Mouse (Mus musculus) heart, embryonic 12.5 days (tissue): ENCODE measurements around the gene Tmem168. TPM values are rescaled to one million over a fixed set of nuclear protein-coding genes. Genes with fewer than 3 reads are reported as not detected.

Experiments used
- ATAC-seq: fragments of 200-750 bp; cut with Nextera tagmentation; 2 replicates; pipeline ENCODE4 v1.8.0; 2017; ENCODE audit warnings: moderate TSS enrichment, moderate library complexity; ENCODE audit not compliant: insufficient number of reproducible peaks, low FRiP score
- H3K27ac ChIP-seq: fragments of 300-500 bp; sonication (generic); 2 replicates; pipeline ENCODE4 v1.5.1; 2016; ENCODE audit warnings: mild to moderate bottlenecking, moderate library complexity; ENCODE audit not compliant: poor library complexity, severe bottlenecking
- H3K27me3 ChIP-seq: fragments of 300-500 bp; sonication (generic); replicated peaks from 2 replicates; pipeline ENCODE4 v1.6.1; 2016; ENCODE audit warnings: mild to moderate bottlenecking, moderate library complexity
- H3K36me3 ChIP-seq: fragments of 300-500 bp; sonication (generic); 2 replicates; pipeline ENCODE4 v1.6.1; 2016; ENCODE audit warnings: mild to moderate bottlenecking, moderate library complexity
- H3K4me1 ChIP-seq: fragments of 300-500 bp; sonication (generic); replicated peaks from 2 replicates; pipeline ENCODE4 v1.6.1; 2016; ENCODE audit warnings: mild to moderate bottlenecking
- H3K4me2 ChIP-seq: fragments of 300-500 bp; sonication (generic); 2 replicates; pipeline ENCODE4 v1.6.1; 2016; ENCODE audit warnings: mild to moderate bottlenecking, moderate library complexity
- H3K4me3 ChIP-seq: fragments of 300-500 bp; sonication (generic); 2 replicates; pipeline ENCODE4 v1.5.1; 2016; ENCODE audit warnings: mild to moderate bottlenecking
- H3K9ac ChIP-seq: fragments of 300-500 bp; sonication (generic); 2 replicates; pipeline ENCODE4 v1.6.1; 2016; ENCODE audit warnings: mild to moderate bottlenecking, moderate library complexity
- H3K9me3 ChIP-seq: fragments of 300-500 bp; sonication (generic); replicated peaks from 2 replicates; pipeline ENCODE4 v1.6.1; 2016; ENCODE audit warnings: mild to moderate bottlenecking, moderate library complexity
- WGBS: fragments of 180-500 bp; shearing (Covaris S2); methylation state at CpG from one replicate; pipeline ENCODE4 v1.1.7; 2016; 5-methylcytosine and 5-hydroxymethylcytosine counted together
- polyA plus RNA-seq: library from polyadenylated mRNA; unstranded; fragments of >200 nt; fragmentation: Nextera tagmentation; extraction: Ambion mirVana; gene quantifications from 2 replicates; pipeline ENCODE4 v1.2.1, GENCODE M21; 2016

Tmem168 gene
- polyA plus RNA-seq, 1 experiment from 2014 or later, result 40.5 TPM

- WGBS, result 76% methylated on average over 3 of the region's 3 CpGs
- Histone ChIP-seq H3K4me1 (no peaks in the 10 kb centered on the region), H3K9ac (no peak overlapping the region), H3K36me3 (no peaks in the 10 kb centered on the region), H3K4me2 (no peak overlapping the region), H3K9me3 (no peaks in the 10 kb centered on the region), H3K27ac (no peak overlapping the region), H3K27me3 (no peaks in the 10 kb centered on the region), H3K4me3 (no peak overlapping the region)
- no peak for ATAC-seq
Observed at GRCm38 (mm10) chr6:13613671-13614070, 5.8 kb upstream of the Tmem168 start.

- H3K4me1 ChIP-seq, result peaks cover 10% of the 10 kb centered on the region
- no peak overlapping the region for H3K4me2 ChIP-seq
- H3K27ac ChIP-seq, result no peak overlapping the region
- WGBS, result 85% methylated on average over 2 of the region's 2 CpGs
- no peak overlapping the region for H3K4me3 ChIP-seq
- H3K9me3 ChIP-seq, result no peaks in the 10 kb centered on the region
- H3K36me3 ChIP-seq, result no peaks in the 10 kb centered on the region
- no peak for ATAC-seq
- H3K27me3 ChIP-seq, result no peaks in the 10 kb centered on the region
- no peak overlapping the region for H3K9ac ChIP-seq
Observed at GRCm38 (mm10) chr6:13610869-13611268, 3.0 kb upstream of the Tmem168 start.

GRCm38 (mm10) chr6:13609353-13610140, 1.6 kb upstream of the Tmem168 start:
- Histone ChIP-seq H3K4me3 (no peak overlapping the region), H3K27me3 (no peaks in the 10 kb centered on the region), H3K4me2 (no peak overlapping the region), H3K4me1 (peaks cover 13% of the 10 kb centered on the region), H3K36me3 (no peaks in the 10 kb centered on the region), H3K27ac (no peak overlapping the region), H3K9ac (no peak overlapping the region), H3K9me3 (no peaks in the 10 kb centered on the region)
- 84% methylated on average over 5 of the region's 5 CpGs for WGBS
- no peak for ATAC-seq

- H3K36me3 ChIP-seq, result peaks cover 7% of the 10 kb centered on the region; the same call in 1 of the 2 replicates
- WGBS, result 12% methylated on average over 15 of the region's 15 CpGs
- peak overlapping the region; percentile 86 for H3K4me3 ChIP-seq
- H3K9ac ChIP-seq, result peak overlapping the region; percentile 88
- H3K4me2 ChIP-seq, result peak overlapping the region; percentile 67
- no peaks in the 10 kb centered on the region for H3K27me3 ChIP-seq
- H3K27ac ChIP-seq, result peak overlapping the region; percentile 96
- no peak; the same call in 1 of the 2 replicates for ATAC-seq
- peaks cover 13% of the 10 kb centered on the region for H3K4me1 ChIP-seq
- H3K9me3 ChIP-seq, result no peaks in the 10 kb centered on the region
Observed at GRCm38 (mm10) chr6:13606921-13607620, 829 bp downstream of the Tmem168 start.

GRCm38 (mm10) chr6:13606394-13606793, 1.5 kb downstream of the Tmem168 start:
- H3K36me3 ChIP-seq, result peaks cover 7% of the 10 kb centered on the region; the same call in 1 of the 2 replicates
- peaks cover 18% of the 10 kb centered on the region for H3K4me1 ChIP-seq
- ATAC-seq, result no peak
- peak overlapping the region; percentile 67 for H3K4me2 ChIP-seq
- peak overlapping the region; percentile 96 for H3K27ac ChIP-seq
- no peaks in the 10 kb centered on the region for H3K27me3 ChIP-seq
- no peaks in the 10 kb centered on the region for H3K9me3 ChIP-seq
- peak overlapping the region; percentile 88 for H3K9ac ChIP-seq
- peak overlapping the region; percentile 86 for H3K4me3 ChIP-seq
- WGBS, result 68% methylated on average over 4 of the region's 4 CpGs

- H3K4me2 ChIP-seq, result no peak overlapping the region
- peaks cover 20% of the 10 kb centered on the region for H3K4me1 ChIP-seq
- no peak overlapping the region for H3K27ac ChIP-seq
- peaks cover 7% of the 10 kb centered on the region; the same call in 1 of the 2 replicates for H3K36me3 ChIP-seq
- 93% methylated on average over 6 of the region's 6 CpGs for WGBS
- H3K27me3 ChIP-seq, result no peaks in the 10 kb centered on the region
- no peak for ATAC-seq
- H3K4me3 ChIP-seq, result no peak overlapping the region
- H3K9ac ChIP-seq, result no peak overlapping the region
- H3K9me3 ChIP-seq, result no peaks in the 10 kb centered on the region
Observed at GRCm38 (mm10) chr6:13603134-13603533, 4.8 kb downstream of the Tmem168 start.

GRCm38 (mm10) chr6:13601587-13601986, 6.3 kb downstream of the Tmem168 start:
- H3K4me1 ChIP-seq, result peaks cover 21% of the 10 kb centered on the region
- peak overlapping the region; percentile 36 for H3K4me2 ChIP-seq
- no peak overlapping the region for H3K4me3 ChIP-seq
- H3K9ac ChIP-seq, result no peak overlapping the region
- no peaks in the 10 kb centered on the region for H3K27me3 ChIP-seq
- no peaks in the 10 kb centered on the region for H3K9me3 ChIP-seq
- ATAC-seq, result no peak
- peak overlapping the region; percentile 54 for H3K27ac ChIP-seq
- H3K36me3 ChIP-seq, result peaks cover 9% of the 10 kb centered on the region; the same call in 1 of the 2 replicates
- 51% methylated on average over 6 of the region's 6 CpGs for WGBS

GRCm38 (mm10) chr6:13598239-13598923, 9.5 kb downstream of the Tmem168 start:
- H3K4me1 ChIP-seq, result peaks cover 15% of the 10 kb centered on the region
- no peak overlapping the region for H3K9ac ChIP-seq
- peak; percentile 48; the same call in 1 of the 2 replicates for ATAC-seq
- H3K36me3 ChIP-seq, result peaks cover 19% of the 10 kb centered on the region
- no peaks in the 10 kb centered on the region for H3K27me3 ChIP-seq
- no peak overlapping the region for H3K4me3 ChIP-seq
- no peaks in the 10 kb centered on the region for H3K9me3 ChIP-seq
- no peak overlapping the region for H3K27ac ChIP-seq
- 67% methylated on average over 7 of the region's 7 CpGs for WGBS
- H3K4me2 ChIP-seq, result no peak overlapping the region

- H3K9me3 ChIP-seq, result no peaks in the 10 kb centered on the region
- 66% methylated on average over 4 of the region's 4 CpGs for WGBS
- H3K4me1 ChIP-seq, result peaks cover 1% of the 10 kb centered on the region; the same call in 1 of the 2 replicates
- H3K9ac ChIP-seq, result no peak overlapping the region
- ATAC-seq, result no peak
- H3K4me2 ChIP-seq, result no peak overlapping the region
- no peak overlapping the region for H3K27ac ChIP-seq
- H3K27me3 ChIP-seq, result no peaks in the 10 kb centered on the region
- H3K36me3 ChIP-seq, result peaks cover 34% of the 10 kb centered on the region
- no peak overlapping the region for H3K4me3 ChIP-seq
Observed at GRCm38 (mm10) chr6:13592729-13593345, 15.1 kb downstream of the Tmem168 start.

GRCm38 (mm10) chr6:13586560-13586959, 21.3 kb downstream of the Tmem168 start:
- Histone ChIP-seq H3K9me3 (no peaks in the 10 kb centered on the region), H3K27me3 (no peaks in the 10 kb centered on the region), H3K27ac (no peak overlapping the region), H3K36me3 (peaks cover 32% of the 10 kb centered on the region), H3K4me1 (peaks cover 8% of the 10 kb centered on the region), H3K4me2 (no peak overlapping the region), H3K4me3 (no peak overlapping the region), H3K9ac (no peak overlapping the region)
- WGBS, result 23% methylated on average over 2 of the region's 2 CpGs
- ATAC-seq, result no peak
